Mouse (Mus musculus): Measurements from ENCODE around the gene Atp5mpl. TPM values are rescaled to one million over a fixed set of nuclear protein-coding genes. Genes with fewer than 3 reads are reported as not detected.

Atp5mpl gene
- polyA plus RNA-seq, 1 experiment from 2014 or later: 627 TPM

DNA sequence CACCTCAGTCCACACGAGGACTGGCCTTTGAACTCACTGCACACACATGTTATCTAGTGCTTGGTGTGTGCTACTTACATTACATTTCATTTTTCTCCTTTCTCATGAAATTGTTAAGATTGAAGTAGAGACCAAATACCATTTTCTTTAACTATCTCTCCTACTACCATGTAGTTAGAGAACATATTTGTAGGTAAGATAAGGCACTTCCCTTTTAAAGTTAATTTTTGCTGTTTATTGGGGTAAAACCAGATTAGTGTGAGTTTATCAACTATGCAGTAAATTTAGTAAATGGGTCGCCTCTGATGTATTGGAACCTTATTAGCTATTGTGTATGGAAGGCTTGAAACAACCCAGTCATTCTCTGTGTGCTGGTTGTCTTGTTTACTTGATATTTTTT, 16.4 kb upstream of the Atp5mpl start:
- DNase-seq (ENCODE audit: low spot score, missing footprints) (no peak), ATAC-seq (ENCODE audit: low FRiP score) (no peak)
- Histone ChIP-seq H3K4me2 (no peak overlapping the region), H3K9ac (ENCODE audit: low read length) (no peak overlapping the region), H3K9me3 (ENCODE audit: control insufficient read depth, low read length) (no peaks in the 10 kb centered on the region), H3K4me1 (ENCODE audit: control insufficient read depth, insufficient read depth, low read length) (no peaks in the 10 kb centered on the region), H3K27ac (ENCODE audit: low read depth, low read length) (no peak overlapping the region), H3K4me3 (ENCODE audit: low read depth, low read length) (no peak overlapping the region), H3K36me3 (ENCODE audit: control insufficient read depth, insufficient read depth, low read length) (no peaks in the 10 kb centered on the region), H3K27me3 (ENCODE audit: control insufficient read depth, insufficient read depth, low read length) (no peaks in the 10 kb centered on the region)
- 74% methylated on average over 2 of the region's 2 CpGs for WGBS

GRCm38 (mm10) chr12:111981831-111982230, 15.1 kb upstream of the Atp5mpl start:
- Histone ChIP-seq H3K27me3 (ENCODE audit: control insufficient read depth, insufficient read depth, low read length) (no peaks in the 10 kb centered on the region), H3K9me3 (ENCODE audit: control insufficient read depth, low read length) (no peaks in the 10 kb centered on the region), H3K4me2 (no peak overlapping the region), H3K9ac (ENCODE audit: low read length) (no peak overlapping the region), H3K4me3 (ENCODE audit: low read depth, low read length) (no peak overlapping the region), H3K36me3 (ENCODE audit: control insufficient read depth, insufficient read depth, low read length) (no peaks in the 10 kb centered on the region), H3K4me1 (ENCODE audit: control insufficient read depth, insufficient read depth, low read length) (no peaks in the 10 kb centered on the region), H3K27ac (ENCODE audit: low read depth, low read length) (no peak overlapping the region)
- ATAC-seq (ENCODE audit: low FRiP score): no peak
- DNase-seq (ENCODE audit: low spot score, missing footprints): no peak
- WGBS: 77% methylated on average over 8 of the region's 8 CpGs

GRCm38 (mm10) chr12:111980887-111981367, 14.2 kb upstream of the Atp5mpl start, which contains the start of gene Rd3l:
Rd3l (minus strand) TSS chr12:111981317.
- Histone ChIP-seq H3K9me3 (ENCODE audit: control insufficient read depth, low read length) (no peaks in the 10 kb centered on the region), H3K27me3 (ENCODE audit: control insufficient read depth, insufficient read depth, low read length) (no peaks in the 10 kb centered on the region), H3K4me2 (no peak within 1 kb of the TSS), H3K4me1 (ENCODE audit: control insufficient read depth, insufficient read depth, low read length) (no peaks in the 10 kb centered on the region), H3K4me3 (ENCODE audit: low read depth, low read length) (no peak within 1 kb of the TSS), H3K36me3 (ENCODE audit: control insufficient read depth, insufficient read depth, low read length) (no peaks in the 10 kb centered on the region), H3K27ac (ENCODE audit: low read depth, low read length) (no peak within 1 kb of the TSS), H3K9ac (ENCODE audit: low read length) (no peak within 1 kb of the TSS)
- ATAC-seq (ENCODE audit: low FRiP score) (no peak), DNase-seq (ENCODE audit: low spot score, missing footprints) (no peak)
- WGBS: 77% methylated on average over 6 of the region's 6 CpGs

GRCm38 (mm10) chr12:111978274-111978673, 11.5 kb upstream of the Atp5mpl start:
- Histone ChIP-seq H3K4me3 (ENCODE audit: low read depth, low read length) (no peak overlapping the region), H3K4me2 (no peak overlapping the region), H3K4me1 (ENCODE audit: control insufficient read depth, insufficient read depth, low read length) (no peaks in the 10 kb centered on the region), H3K27me3 (ENCODE audit: control insufficient read depth, insufficient read depth, low read length) (no peaks in the 10 kb centered on the region), H3K36me3 (ENCODE audit: control insufficient read depth, insufficient read depth, low read length) (no peaks in the 10 kb centered on the region), H3K9me3 (ENCODE audit: control insufficient read depth, low read length) (no peaks in the 10 kb centered on the region), H3K27ac (ENCODE audit: low read depth, low read length) (no peak overlapping the region), H3K9ac (ENCODE audit: low read length) (no peak overlapping the region)
- 79% methylated on average over 6 of the region's 6 CpGs for WGBS
- ATAC-seq (ENCODE audit: low FRiP score) (no peak), DNase-seq (ENCODE audit: low spot score, missing footprints) (no peak)

GRCm38 (mm10) chr12:111977138-111977537, 10.4 kb upstream of the Atp5mpl start:
- no peaks in the 10 kb centered on the region for H3K9me3 ChIP-seq (ENCODE audit: control insufficient read depth, low read length)
- H3K36me3 ChIP-seq (ENCODE audit: control insufficient read depth, insufficient read depth, low read length): no peaks in the 10 kb centered on the region
- H3K4me3 ChIP-seq (ENCODE audit: low read depth, low read length): no peak overlapping the region
- H3K9ac ChIP-seq (ENCODE audit: low read length): no peak overlapping the region
- ATAC-seq (ENCODE audit: low FRiP score) (no peak), DNase-seq (ENCODE audit: low spot score, missing footprints) (no peak)
- no peaks in the 10 kb centered on the region for H3K4me1 ChIP-seq (ENCODE audit: control insufficient read depth, insufficient read depth, low read length)
- H3K27me3 ChIP-seq (ENCODE audit: control insufficient read depth, insufficient read depth, low read length): no peaks in the 10 kb centered on the region
- H3K4me2 ChIP-seq: no peak overlapping the region
- WGBS: 77% methylated on average over 6 of the region's 6 CpGs
- H3K27ac ChIP-seq (ENCODE audit: low read depth, low read length): no peak overlapping the region

DNA sequence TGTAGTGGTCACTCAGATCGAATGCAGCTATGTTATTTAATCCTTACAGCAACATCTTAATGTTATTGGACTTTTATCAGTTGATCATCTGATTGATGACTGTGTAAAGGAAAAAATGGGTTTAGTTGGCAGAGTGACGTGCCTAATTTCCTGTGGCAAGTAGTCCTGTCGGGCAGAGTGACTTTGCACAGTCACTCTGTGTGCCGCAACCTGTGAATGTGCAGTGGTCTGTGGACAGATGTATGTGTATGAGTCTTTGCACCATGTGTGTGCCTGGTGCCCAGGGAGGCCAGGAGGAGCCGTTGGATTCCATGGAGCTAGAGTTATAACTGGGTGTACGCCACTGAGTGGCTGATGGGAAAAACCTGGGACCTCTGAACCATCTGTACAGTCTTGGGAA, 7.8 kb upstream of the Atp5mpl start:
- H3K27ac ChIP-seq (ENCODE audit: low read depth, low read length): no peak overlapping the region
- H3K4me2 ChIP-seq: no peak overlapping the region
- ATAC-seq (ENCODE audit: low FRiP score) (no peak), DNase-seq (ENCODE audit: low spot score, missing footprints) (peak; percentile 47)
- H3K27me3 ChIP-seq (ENCODE audit: control insufficient read depth, insufficient read depth, low read length): no peaks in the 10 kb centered on the region
- no peak overlapping the region for H3K4me3 ChIP-seq (ENCODE audit: low read depth, low read length)
- H3K36me3 ChIP-seq (ENCODE audit: control insufficient read depth, insufficient read depth, low read length): no peaks in the 10 kb centered on the region
- H3K9ac ChIP-seq (ENCODE audit: low read length): no peak overlapping the region
- WGBS: 90% methylated on average over 6 of the region's 6 CpGs
- H3K4me1 ChIP-seq (ENCODE audit: control insufficient read depth, insufficient read depth, low read length): no peaks in the 10 kb centered on the region
- no peaks in the 10 kb centered on the region for H3K9me3 ChIP-seq (ENCODE audit: control insufficient read depth, low read length)

GRCm38 (mm10) chr12:111972504-111972903, 5.7 kb upstream of the Atp5mpl start:
- ATAC-seq (ENCODE audit: low FRiP score): no peak
- Histone ChIP-seq H3K36me3 (ENCODE audit: control insufficient read depth, insufficient read depth, low read length) (no peaks in the 10 kb centered on the region), H3K9ac (ENCODE audit: low read length) (no peak overlapping the region), H3K27ac (ENCODE audit: low read depth, low read length) (no peak overlapping the region), H3K9me3 (ENCODE audit: control insufficient read depth, low read length) (no peaks in the 10 kb centered on the region), H3K4me1 (ENCODE audit: control insufficient read depth, insufficient read depth, low read length) (no peaks in the 10 kb centered on the region), H3K4me2 (no peak overlapping the region), H3K4me3 (ENCODE audit: low read depth, low read length) (no peak overlapping the region), H3K27me3 (ENCODE audit: control insufficient read depth, insufficient read depth, low read length) (no peaks in the 10 kb centered on the region)
- 90% methylated on average over 10 of the region's 10 CpGs for WGBS
- peak; percentile 8 for DNase-seq (ENCODE audit: low spot score, missing footprints)

DNA sequence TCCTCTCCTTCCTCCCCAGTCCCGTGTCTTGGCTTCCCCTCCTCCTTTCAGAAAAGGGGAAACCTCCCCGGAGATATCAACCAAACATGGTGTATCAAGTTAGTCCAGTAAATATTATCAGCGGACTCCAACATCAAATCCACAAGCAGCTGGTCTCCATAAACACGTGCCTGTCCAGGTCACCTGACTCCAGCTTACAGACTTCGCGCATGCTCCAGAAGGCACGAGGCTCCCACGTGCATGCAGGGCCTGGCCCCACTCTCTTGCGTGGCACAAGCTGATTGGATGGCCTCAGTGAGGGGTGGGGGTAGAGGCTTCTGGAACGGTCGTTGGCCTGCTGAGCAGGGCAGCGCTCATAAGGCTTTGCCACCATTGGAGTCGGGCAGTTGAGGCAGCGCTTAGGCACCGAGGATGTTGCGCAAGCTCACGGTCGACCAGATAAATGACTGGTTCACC, 4.5 kb upstream of the Atp5mpl start, which contains the start of gene Tdrd9:
TSS of gene Tdrd9 (plus strand) at position 329 of the 456 bp plus-strand sequence.
- Histone ChIP-seq H3K4me2 (no peak within 1 kb of the TSS), H3K4me1 (ENCODE audit: control insufficient read depth, insufficient read depth, low read length) (peaks cover under 1% of the 10 kb centered on the region), H3K27ac (ENCODE audit: low read depth, low read length) (no peak within 1 kb of the TSS), H3K9me3 (ENCODE audit: control insufficient read depth, low read length) (no peaks in the 10 kb centered on the region), H3K9ac (ENCODE audit: low read length) (no peak within 1 kb of the TSS), H3K36me3 (ENCODE audit: control insufficient read depth, insufficient read depth, low read length) (no peaks in the 10 kb centered on the region), H3K27me3 (ENCODE audit: control insufficient read depth, insufficient read depth, low read length) (no peaks in the 10 kb centered on the region), H3K4me3 (ENCODE audit: low read depth, low read length) (no peak within 1 kb of the TSS)
- peak; percentile 69 for DNase-seq (ENCODE audit: low spot score, missing footprints)
- ATAC-seq (ENCODE audit: low FRiP score): no peak
- WGBS: 91% methylated on average over 18 of the region's 18 CpGs

- no peak for ATAC-seq (ENCODE audit: low FRiP score)
Measured at GRCm38 (mm10) chr12:111970085-111970484, 3.3 kb upstream of the Atp5mpl start.

More at GRCm38 (mm10) chr12:111970085-111970484, 3.3 kb upstream of the Atp5mpl start:
- Histone ChIP-seq H3K4me2 (no peak overlapping the region), H3K4me3 (ENCODE audit: low read depth, low read length) (no peak overlapping the region), H3K9me3 (ENCODE audit: control insufficient read depth, low read length) (no peaks in the 10 kb centered on the region), H3K36me3 (ENCODE audit: control insufficient read depth, insufficient read depth, low read length) (no peaks in the 10 kb centered on the region), H3K9ac (ENCODE audit: low read length) (no peak overlapping the region), H3K27ac (ENCODE audit: low read depth, low read length) (no peak overlapping the region), H3K27me3 (ENCODE audit: control insufficient read depth, insufficient read depth, low read length) (no peaks in the 10 kb centered on the region), H3K4me1 (ENCODE audit: control insufficient read depth, insufficient read depth, low read length) (peaks cover 9% of the 10 kb centered on the region)
- whole genome bisulfite sequencing: 82% methylated on average over 4 of the region's 4 CpGs
- DNase-seq (ENCODE audit: low spot score, missing footprints): peak; percentile 53

Measured in midbrain, embryonic 11.5 days (tissue).